Mouse (Mus musculus) adrenal gland, adult 10 weeks (tissue): ENCODE data around the gene Mrps7. TPM values are rescaled to one million over a fixed set of nuclear protein-coding genes. Genes with fewer than 3 reads are reported as not detected.

Experiments used
- polyA plus RNA-seq: library from polyadenylated mRNA; stranded (reverse); fragments of 350-450 nt; fragmentation: Illumina TruSeq; extraction: RNeasy Lipid Tissue Mini Kit (QIAGEN cat#74804); gene quantifications from one replicate; pipeline ENCODE4 v1.2.3, GENCODE M21; 2014; ENCODE audit warnings: low read depth, low replicate concordance

Gene Mrps7
- polyA plus RNA-seq, result 8.8 TPM

GRCm38 (mm10) chr11:115603476-115604303, at the start of gene Mrps7, which contains the start of gene Gga3:
Gene Mrps7, plus strand, starts transcription at chr11:115603925.
Gene Gga3, minus strand, starts transcription at chr11:115604051.

DNA sequence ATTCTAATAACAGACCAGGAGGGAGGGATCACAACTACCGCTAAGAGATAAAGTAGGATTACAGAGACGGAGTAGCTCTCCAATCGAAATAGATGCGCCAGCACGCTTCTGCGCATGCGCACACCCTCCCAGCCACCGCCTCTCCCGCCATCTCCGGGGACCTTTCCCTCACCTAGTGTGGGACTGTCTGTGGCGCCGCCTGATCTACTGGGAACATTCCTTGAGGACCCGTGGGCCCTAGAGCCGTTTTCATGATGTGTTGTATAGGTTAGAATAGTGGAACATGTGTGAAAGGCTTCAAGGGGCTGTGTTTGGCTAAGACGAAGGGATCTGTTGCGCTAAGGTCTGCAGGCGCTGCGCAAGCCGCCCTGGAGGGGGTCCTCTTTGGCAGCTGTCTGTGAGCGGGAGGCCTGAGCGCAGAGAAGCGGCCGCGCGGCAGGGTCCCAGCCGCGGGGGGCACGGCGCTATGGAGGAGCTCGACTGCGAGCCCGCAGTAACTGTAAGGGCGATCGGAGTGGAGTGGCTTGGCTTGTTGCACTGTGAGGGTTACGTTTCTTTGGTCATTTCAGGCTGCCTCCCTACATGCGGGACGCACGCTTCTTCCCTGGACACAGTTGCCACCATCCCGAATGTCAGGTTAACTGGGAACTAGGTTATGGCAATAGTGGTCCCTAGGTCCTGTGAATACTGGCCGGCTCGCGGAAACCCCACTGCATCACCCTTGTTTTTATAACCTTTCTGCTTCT, 39.5 kb upstream of the Mrps7 start, which contains the start of gene Nup85:
TSS of gene Nup85 (plus strand) at position 371 of the 746 bp plus-strand sequence.

DNA sequence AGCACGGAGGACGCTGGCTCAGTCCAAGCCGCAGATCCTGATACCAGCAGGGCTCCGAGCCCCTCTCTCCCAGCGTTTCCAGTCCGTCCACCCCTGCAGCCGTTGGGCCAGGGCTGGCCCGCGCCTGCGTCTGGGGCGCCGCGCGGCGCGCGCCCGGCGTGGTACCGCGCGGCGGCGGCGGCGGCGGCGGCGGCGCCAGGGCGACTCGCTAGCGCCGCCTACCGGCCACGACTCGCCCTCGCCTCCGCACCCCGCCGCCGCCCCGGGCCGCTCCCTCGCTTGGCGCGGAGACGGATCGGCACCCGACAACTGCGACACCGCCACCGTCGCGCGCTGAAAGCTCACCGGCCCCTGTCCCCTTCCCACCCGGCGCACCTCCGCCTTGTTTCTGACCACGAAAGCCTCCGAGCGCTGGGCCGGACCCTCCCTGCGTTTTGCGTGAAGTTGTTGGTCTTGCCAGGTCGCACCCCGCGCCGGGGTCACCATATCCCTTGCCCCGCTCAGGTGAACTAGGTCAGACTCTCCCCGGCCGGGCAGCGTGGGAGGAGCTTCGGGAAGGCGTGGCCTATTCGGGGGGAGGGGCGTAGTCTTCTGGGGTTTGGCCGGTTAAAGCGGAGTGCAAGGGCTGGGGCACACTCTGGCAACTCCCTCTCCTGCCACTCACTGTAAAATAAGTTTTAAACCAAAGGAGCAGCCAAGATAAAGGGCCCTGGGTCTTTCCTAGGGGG, 8.8 kb downstream of the Mrps7 start, which contains the start of gene Mif4gd:
TSS of gene Mif4gd (minus strand) at position 560 of the 728 bp plus-strand sequence.

DNA sequence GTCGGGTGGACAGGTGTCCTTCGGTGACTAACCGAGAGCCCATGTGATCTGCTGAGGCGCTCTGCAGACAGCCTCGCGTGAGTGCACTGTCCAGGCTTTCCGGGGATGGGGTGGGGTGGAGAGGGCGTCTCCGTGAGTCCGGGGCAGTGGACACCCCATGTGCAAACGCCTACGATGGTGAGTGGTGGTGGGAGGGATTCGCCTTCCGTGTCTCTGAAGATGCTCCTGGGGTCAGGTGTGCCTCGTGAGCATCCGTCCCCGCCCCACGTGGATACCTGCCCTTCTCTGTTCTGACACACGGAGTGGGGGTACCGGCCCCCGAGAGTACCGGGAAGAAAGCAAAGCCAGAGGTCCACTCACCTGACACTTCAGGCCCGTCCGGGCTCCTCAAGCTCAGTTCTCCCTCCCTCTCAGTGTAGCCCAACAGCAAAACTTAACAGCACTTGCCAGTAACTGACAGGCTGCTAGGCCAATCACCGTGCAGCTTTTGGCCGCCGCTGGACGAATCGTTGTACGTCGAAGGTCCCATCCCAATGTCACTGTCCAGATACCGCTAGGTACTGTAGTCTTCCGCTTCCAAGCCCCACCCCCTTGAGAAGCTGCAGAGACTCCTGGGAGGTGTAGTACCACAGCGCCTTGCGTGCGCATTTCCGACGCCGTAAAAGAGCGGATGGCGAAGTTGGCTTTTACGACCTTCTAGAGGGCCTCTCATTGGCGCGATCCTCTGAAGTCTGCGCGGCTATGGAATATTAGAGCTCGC, 24.2 kb downstream of the Mrps7 start, which contains the start of gene Slc25a19:
TSS of gene Slc25a19 (minus strand) at position 591 of the 760 bp plus-strand sequence.

Other genes starting within 250 kb of the Mrps7 start
- gene Hid1, start 236.2 kb upstream of the Mrps7 start, polyA plus RNA-seq, result 6.2 TPM
- 4.8 TPM for gene Cdr2l, start 222.0 kb upstream of the Mrps7 start, polyA plus RNA-seq
- 17.7 TPM for gene Mrpl58, start 200.2 kb upstream of the Mrps7 start, polyA plus RNA-seq
- gene Atp5h, start 184.0 kb upstream of the Mrps7 start, polyA plus RNA-seq, result 611 TPM
- 64.0 TPM for gene Kctd2, start 183.8 kb upstream of the Mrps7 start, polyA plus RNA-seq
- not detected for gene Trim80, start 163.4 kb upstream of the Mrps7 start, polyA plus RNA-seq
- not detected for gene Slc16a5, start 141.5 kb upstream of the Mrps7 start, polyA plus RNA-seq
- gene Armc7, start 128.3 kb upstream of the Mrps7 start, polyA plus RNA-seq, result 0.82 TPM
- gene Nt5c, start 112.1 kb upstream of the Mrps7 start, polyA plus RNA-seq, result 4.6 TPM
- 14.9 TPM for gene Jpt1, start 89.5 kb upstream of the Mrps7 start, polyA plus RNA-seq
- 1,647 TPM for gene Sumo2, start 67.6 kb upstream of the Mrps7 start, polyA plus RNA-seq
- 42.1 TPM for gene Nup85, start 39.5 kb upstream of the Mrps7 start, polyA plus RNA-seq
- 3.3 TPM for gene Gga3, start 126 bp downstream of the Mrps7 start, polyA plus RNA-seq
- 54.5 TPM for gene Mif4gd, start 9.0 kb downstream of the Mrps7 start, polyA plus RNA-seq
- 6.1 TPM for gene Slc25a19, start 24.4 kb downstream of the Mrps7 start, polyA plus RNA-seq
- 160 TPM for gene Grb2, start 104.7 kb downstream of the Mrps7 start, polyA plus RNA-seq
- gene Tmem94, start 161.5 kb downstream of the Mrps7 start, polyA plus RNA-seq, result 1.3 TPM
- 1.2 TPM for gene Caskin2, start 209.7 kb downstream of the Mrps7 start, polyA plus RNA-seq
- not detected for gene Tsen54, start 210.8 kb downstream of the Mrps7 start, polyA plus RNA-seq
- not detected for gene Llgl2, start 220.1 kb downstream of the Mrps7 start, polyA plus RNA-seq